Mouse (Mus musculus) stomach, postnatal 0 days (tissue): ENCODE data around the gene D430019H16Rik.

Source experiments
- CTCF ChIP-seq: IDR thresholded peaks from 2 replicates; pipeline ENCODE4 v1.5.1; 2016; ENCODE audit warnings: antibody characterized with exemption, low read depth, mild to moderate bottlenecking, moderate library complexity
- EP300 ChIP-seq: optimal IDR thresholded peaks from 2 replicates; pipeline ENCODE3; 2016; ENCODE audit warnings: antibody characterized with exemption

DNA sequence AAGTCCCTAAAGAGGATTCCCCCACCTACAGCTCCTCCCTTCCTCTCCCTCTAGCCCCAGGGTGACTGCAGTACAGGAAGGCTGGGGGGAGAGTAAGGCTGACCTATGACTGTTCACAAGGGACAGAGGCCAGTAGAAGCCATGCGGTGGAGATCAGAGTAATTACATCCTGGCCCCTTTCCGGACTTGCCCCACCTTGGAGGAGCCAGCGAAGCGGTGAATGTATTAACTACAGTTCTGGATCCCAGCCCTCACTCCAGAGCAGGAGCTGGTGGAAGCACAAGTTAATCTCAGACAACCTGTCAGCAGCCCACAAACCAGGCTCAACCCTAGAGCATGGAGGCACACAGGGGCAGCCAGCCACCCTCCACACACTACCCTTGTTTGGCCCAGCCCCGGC is 47.3 kb downstream of the D430019H16Rik start:
- TF ChIP-seq CTCF (no peak), EP300 (no peak)
